Mouse (Mus musculus) forebrain, postnatal 0 days (tissue): ENCODE measurements around the gene Esam. TPM values are rescaled to one million over a fixed set of nuclear protein-coding genes. Genes with fewer than 3 reads are reported as not detected.
A peak's percentile ranks its signal among the peaks of the same experiment; 100 is the strongest.

Experiments
- ATAC-seq: fragments of 200-750 bp; cut with Nextera tagmentation; 2 replicates; pipeline ENCODE4 v1.8.0; 2017; ENCODE audit warnings: mild to moderate bottlenecking, moderate library complexity
- DNase-seq: peaks from one replicate; pipeline ENCODE4 v3.0.0-alpha.2; 2015
- H3K27ac ChIP-seq: fragments of 300-500 bp; sonication (generic); 2 replicates; pipeline ENCODE4 v1.5.1; 2014; ENCODE audit warnings: low read depth, mild to moderate bottlenecking, antibody characterized with exemption, low read length, moderate library complexity, mixed read lengths
- H3K27me3 ChIP-seq: fragments of 300-500 bp; sonication (generic); 2 replicates; pipeline ENCODE4 v1.6.1; 2014; ENCODE audit warnings: mild to moderate bottlenecking, low read length, mixed read lengths; ENCODE audit not compliant: insufficient read depth
- H3K36me3 ChIP-seq: fragments of 300-500 bp; sonication (generic); 2 replicates; pipeline ENCODE4 v1.6.1; 2014; ENCODE audit warnings: mild to moderate bottlenecking, moderate library complexity; ENCODE audit not compliant: insufficient read depth
- H3K4me1 ChIP-seq: fragments of 300-500 bp; sonication (generic); 2 replicates; pipeline ENCODE4 v1.6.1; 2014; ENCODE audit warnings: antibody characterized with exemption; ENCODE audit not compliant: insufficient read depth
- H3K4me2 ChIP-seq: fragments of 300-500 bp; sonication (generic); 2 replicates; pipeline ENCODE4 v1.6.1; 2014; ENCODE audit warnings: low read depth, mild to moderate bottlenecking, moderate library complexity
- H3K4me3 ChIP-seq: fragments of 300-500 bp; sonication (generic); 2 replicates; pipeline ENCODE4 v1.5.1; 2014; ENCODE audit warnings: low read depth, low read length, mixed read lengths
- H3K9ac ChIP-seq: fragments of 300-500 bp; sonication (generic); 2 replicates; pipeline ENCODE4 v1.6.1; 2014; ENCODE audit warnings: mild to moderate bottlenecking
- H3K9me3 ChIP-seq: fragments of 300-500 bp; sonication (generic); 2 replicates; pipeline ENCODE4 v1.6.1; 2016; ENCODE audit warnings: low read length
- CTCF ChIP-seq: sonication (generic); IDR thresholded peaks from 2 replicates; pipeline ENCODE4 v1.5.1; 2016; ENCODE audit warnings: antibody characterized with exemption, control low read depth, low read depth
- WGBS: fragments of 180-500 bp; shearing (Covaris S2); extraction: QIAGEN DNeasy Blood & Tissue Kit; methylation state at CpG from one replicate; pipeline ENCODE4 v1.1.7; 2014; 5-methylcytosine and 5-hydroxymethylcytosine counted together
- polyA plus RNA-seq: library from polyadenylated mRNA; unstranded; fragments of >200 nt; fragmentation: Nextera tagmentation; extraction: Ambion mirVana; gene quantifications from 2 replicates; pipeline ENCODE4 v1.2.1, GENCODE M21; 2015
- total RNA-seq: library from RNA; depleted of rRNA; stranded (reverse); fragments of >200 nt; gene quantifications from 2 replicates; pipeline ENCODE4 v1.2.3, GENCODE M21; 2014

The Esam gene
- total and polyA plus RNA-seq, 2 experiments from 2014 or later: 37.3 to 144 TPM

DNA sequence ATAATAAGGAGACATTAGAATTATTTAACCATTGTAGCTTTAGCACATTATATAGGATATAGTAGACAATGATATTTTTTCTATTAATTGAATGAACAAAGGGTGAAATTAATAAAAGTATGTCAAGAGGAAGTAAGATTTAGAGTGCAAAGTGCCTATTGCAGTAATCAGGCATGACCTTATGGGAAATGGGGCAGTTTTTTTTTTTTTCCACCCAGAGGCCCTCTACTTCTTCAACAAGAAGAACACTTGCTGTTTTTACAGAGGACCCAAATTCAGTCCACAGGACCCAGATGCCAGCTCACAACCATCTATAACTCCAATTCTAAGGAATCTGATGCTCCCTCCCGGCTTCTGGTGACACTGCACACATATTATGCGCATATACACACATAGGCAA lies 32.7 kb downstream of the Esam start:
- Histone ChIP-seq H3K4me1 (no peaks in the 10 kb centered on the region), H3K9ac (no peak overlapping the region), H3K9me3 (no peaks in the 10 kb centered on the region), H3K4me3 (no peak overlapping the region), H3K4me2 (no peak overlapping the region), H3K27me3 (no peaks in the 10 kb centered on the region), H3K27ac (no peak overlapping the region), H3K36me3 (no peaks in the 10 kb centered on the region)
- no peak for TF ChIP-seq CTCF
- WGBS: 83% methylated on average over 2 of the region's 2 CpGs
- no peak for DNase-seq
- ATAC-seq: no peak

- Histone ChIP-seq H3K4me2 (no peak overlapping the region), H3K36me3 (no peaks in the 10 kb centered on the region), H3K9ac (no peak overlapping the region), H3K27ac (no peak overlapping the region), H3K4me1 (peaks cover 9% of the 10 kb centered on the region), H3K4me3 (no peak overlapping the region), H3K9me3 (no peaks in the 10 kb centered on the region), H3K27me3 (no peaks in the 10 kb centered on the region)
- 56% methylated on average over 1 of the region's 1 CpGs for WGBS
- ATAC-seq (no peak), DNase-seq (no peak)
- no peak for TF ChIP-seq CTCF
Measured at GRCm38 (mm10) chr9:37563805-37564204, 35.9 kb downstream of the Esam start.

DNA sequence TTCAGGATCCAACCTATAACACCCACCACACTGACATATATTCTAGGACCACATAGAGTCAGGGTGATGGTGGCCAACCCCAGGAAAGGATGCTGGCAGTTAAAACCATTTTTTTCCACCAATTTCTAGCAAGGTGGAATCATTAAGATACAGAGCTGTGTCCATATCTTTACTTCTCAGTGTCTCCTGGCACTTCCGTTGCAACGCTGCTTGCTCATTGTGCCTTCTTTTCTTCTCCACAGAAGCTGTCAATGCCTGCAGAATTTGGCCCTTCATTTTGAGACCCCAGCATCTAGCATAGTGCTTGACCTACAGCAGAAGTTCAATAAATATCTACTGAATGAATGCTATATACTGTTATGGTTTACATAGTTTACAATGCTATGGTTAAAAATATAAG lies 39.1 kb downstream of the Esam start:
- Histone ChIP-seq H3K9ac (no peak overlapping the region), H3K27ac (no peak overlapping the region), H3K9me3 (no peaks in the 10 kb centered on the region), H3K4me2 (no peak overlapping the region), H3K4me3 (no peak overlapping the region), H3K27me3 (no peaks in the 10 kb centered on the region), H3K4me1 (peaks cover 9% of the 10 kb centered on the region), H3K36me3 (no peaks in the 10 kb centered on the region)
- ATAC-seq (no peak), DNase-seq (no peak)
- WGBS: 89% methylated on average over 2 of the region's 2 CpGs
- no peak for TF ChIP-seq CTCF

GRCm38 (mm10) chr9:37567454-37567853 lies 39.6 kb downstream of the Esam start:
- 56% methylated on average over 5 of the region's 5 CpGs for WGBS
- H3K9ac ChIP-seq: no peak overlapping the region
- H3K4me2 ChIP-seq: no peak overlapping the region

DNA sequence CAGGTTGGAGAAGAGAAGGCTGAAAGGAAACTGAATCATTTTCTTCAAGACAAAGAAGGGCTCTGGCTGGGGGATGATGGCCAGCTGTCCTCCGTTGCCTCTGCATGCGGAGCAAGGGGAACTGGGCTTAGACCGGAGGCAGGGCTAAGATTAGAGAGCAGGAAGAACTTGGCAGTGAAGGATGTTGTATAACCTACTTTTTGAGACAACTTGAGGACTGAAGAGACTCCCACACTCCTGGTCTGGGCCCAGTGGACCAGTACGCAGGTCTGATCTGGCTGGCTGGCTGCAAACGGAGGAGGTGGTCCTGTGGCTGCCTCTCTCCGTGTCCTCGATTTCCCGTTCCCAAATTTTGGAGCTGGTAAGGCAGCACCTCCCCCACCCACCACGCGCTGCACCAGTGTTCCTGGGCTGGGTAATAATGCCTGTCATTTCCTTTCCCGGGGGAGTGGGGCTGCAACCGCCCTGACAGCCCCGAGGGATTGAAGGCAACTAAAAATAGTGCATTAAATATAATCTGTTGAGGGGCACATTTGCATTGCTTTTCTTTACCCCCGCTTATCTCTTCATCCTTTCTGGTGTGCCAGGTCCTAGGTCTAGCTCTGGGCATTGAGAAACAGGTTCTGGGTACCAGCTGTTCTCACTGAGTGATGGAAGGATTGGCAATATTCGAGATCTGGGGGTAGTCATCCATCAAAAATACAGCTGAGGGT lies 40.2 kb downstream of the Esam start:
- Histone ChIP-seq H3K4me3 (no peak overlapping the region), H3K9me3 (no peaks in the 10 kb centered on the region), H3K4me2 (no peak overlapping the region), H3K9ac (0 out of 2 replicates have a peak overlapping the region, but pooled peaks have one; percentile 10), H3K27me3 (no peaks in the 10 kb centered on the region), H3K36me3 (no peaks in the 10 kb centered on the region), H3K4me1 (peaks cover 9% of the 10 kb centered on the region), H3K27ac (peak overlapping the region; percentile 23; the same call in 1 of the 2 replicates)
- ATAC-seq (peak; percentile 68), DNase-seq (no peak)
- 45% methylated on average over 15 of the region's 15 CpGs for WGBS
- TF ChIP-seq CTCF: no peak

More at GRCm38 (mm10) chr9:37567454-37567853, 39.6 kb downstream of the Esam start:
- no peak for DNase-seq
- H3K4me1 ChIP-seq: peaks cover 9% of the 10 kb centered on the region
- TF ChIP-seq CTCF: no peak
- no peaks in the 10 kb centered on the region for H3K36me3 ChIP-seq
- H3K4me3 ChIP-seq: no peak overlapping the region
- no peaks in the 10 kb centered on the region for H3K9me3 ChIP-seq
- no peaks in the 10 kb centered on the region for H3K27me3 ChIP-seq
- no peak overlapping the region for H3K27ac ChIP-seq
- ATAC-seq: no peak

GRCm38 (mm10) chr9:37568605-37569214 lies 40.8 kb downstream of the Esam start:
- Histone ChIP-seq H3K9ac (no peak overlapping the region), H3K4me2 (no peak overlapping the region), H3K4me1 (peaks cover 9% of the 10 kb centered on the region), H3K4me3 (no peak overlapping the region), H3K9me3 (no peaks in the 10 kb centered on the region), H3K36me3 (no peaks in the 10 kb centered on the region), H3K27ac (peak overlapping the region; percentile 23; the same call in 1 of the 2 replicates), H3K27me3 (no peaks in the 10 kb centered on the region)
- TF ChIP-seq CTCF: no peak
- WGBS: 33% methylated on average over 4 of the region's 4 CpGs
- ATAC-seq (peak; percentile 55), DNase-seq (no peak)

DNA sequence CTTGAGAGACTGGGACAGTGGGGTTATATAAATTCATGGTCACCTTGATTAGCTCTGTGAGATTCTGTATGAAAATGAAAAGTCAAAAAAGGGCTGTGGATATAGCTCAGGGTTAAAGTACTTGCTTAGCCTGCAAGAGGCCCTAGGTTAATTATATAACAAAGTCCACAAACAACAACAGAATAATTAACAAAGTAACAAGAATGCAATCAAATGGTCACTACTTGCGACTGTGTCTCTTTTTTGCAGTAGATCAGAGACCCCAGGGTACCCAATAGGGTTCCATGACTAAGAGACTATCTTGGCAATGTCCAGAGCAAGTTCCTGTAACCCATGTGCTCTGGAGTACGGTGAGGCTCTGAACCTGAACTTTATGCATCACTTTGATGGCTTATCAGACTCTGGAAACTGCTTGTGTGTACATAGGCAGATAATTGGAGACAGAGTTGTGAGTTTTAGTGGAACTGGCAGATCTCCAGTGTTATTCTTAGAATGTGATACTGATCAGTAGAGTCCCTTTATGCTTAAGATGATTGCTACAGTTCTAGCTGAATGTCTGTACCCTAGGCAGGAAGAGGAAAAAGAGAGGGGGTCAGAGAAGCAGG lies 41.5 kb downstream of the Esam start:
- H3K27ac ChIP-seq: no peak overlapping the region
- TF ChIP-seq CTCF: no peak
- ATAC-seq (no peak), DNase-seq (no peak)
- H3K4me1 ChIP-seq: peaks cover 9% of the 10 kb centered on the region
- H3K27me3 ChIP-seq: no peaks in the 10 kb centered on the region
- H3K4me2 ChIP-seq: no peak overlapping the region
- no peaks in the 10 kb centered on the region for H3K36me3 ChIP-seq
- H3K4me3 ChIP-seq: no peak overlapping the region
- H3K9ac ChIP-seq: no peak overlapping the region
- 76% methylated on average over 2 of the region's 2 CpGs for WGBS
- no peaks in the 10 kb centered on the region for H3K9me3 ChIP-seq
